Comparison of ENCODE assay signal across 18 mouse cellular contexts in the genomic region with DNA sequence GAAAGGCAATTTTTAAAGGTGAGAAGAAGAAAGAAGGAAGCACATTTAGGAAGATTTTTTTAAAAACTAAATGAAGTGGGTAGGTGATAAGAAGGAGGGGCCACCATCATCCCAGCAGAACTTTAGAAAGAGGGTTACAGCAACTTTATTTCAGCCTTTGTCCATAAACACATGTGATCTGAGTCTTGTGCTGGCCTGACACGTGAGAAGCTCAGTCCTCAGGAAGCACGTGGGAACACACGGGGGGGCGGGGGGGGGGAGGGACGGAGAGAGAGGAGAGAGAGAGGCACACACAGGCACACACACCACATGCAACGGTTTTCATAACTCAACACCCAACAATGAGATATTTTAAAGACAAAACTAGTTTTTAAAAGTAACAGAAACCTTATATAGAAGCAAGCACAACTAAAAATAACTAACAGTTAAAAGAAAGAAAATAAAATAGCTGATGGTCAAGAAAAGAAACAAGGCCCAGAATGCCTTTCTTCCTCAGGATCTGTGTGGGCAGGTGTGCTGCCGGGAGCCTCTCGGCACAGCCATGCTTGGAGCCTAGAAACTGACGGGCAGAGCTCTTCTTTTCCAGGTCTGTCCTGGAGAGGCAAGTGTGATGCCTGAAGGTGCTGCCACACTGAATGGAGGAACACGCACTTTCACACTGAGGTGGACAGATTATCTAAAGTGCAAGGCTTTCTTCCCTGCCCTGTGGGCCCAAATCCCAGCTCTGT. TPM values are rescaled to one million over a fixed set of nuclear protein-coding genes. Genes with fewer than 3 reads are reported as not detected.
DNase-seq lines count a peak whose midpoint lies in the region; ATAC-seq and TF ChIP-seq lines count a peak whose summit lies in the region.
"Had no signal": no experiment of that assay in that cellular context is flagged by ENCODE, and none has a peak within 500 bp of the region (broad histone marks: within the 10 kb centered on the region; RNA-seq: fewer than 3 reads in every experiment).

No protein-coding gene starts in this region.

- H3K36me3 ChIP-seq in liver, embryonic 13.5 days, result no peaks in the 10 kb centered on the region
- H3K36me3 ChIP-seq in liver, embryonic 12.5 days, result no peaks in the 10 kb centered on the region
- H3K36me3 ChIP-seq in kidney, postnatal 0 days (ENCODE audit: insufficient read depth, low read length), result no peaks in the 10 kb centered on the region
- no peaks in the 10 kb centered on the region for H3K36me3 ChIP-seq in splenic B cell, adult 2 months (ENCODE audit: control insufficient read depth, insufficient read depth, low read length, poor library complexity, severe bottlenecking)

- peaks cover 3% of the 10 kb centered on the region; the same call in 1 of the 2 replicates for H3K9me3 ChIP-seq in liver, embryonic 13.5 days (replicated peaks)
- no peaks in the 10 kb centered on the region; the same call in 1 of the 2 replicates for H3K9me3 ChIP-seq in liver, embryonic 12.5 days (replicated peaks)
- no peaks in the 10 kb centered on the region for H3K9me3 ChIP-seq in kidney, postnatal 0 days (replicated peaks; ENCODE audit: low read length)

- no peak for ATAC-seq in liver, embryonic 13.5 days (ENCODE audit: low read depth)
- no peak for ATAC-seq in liver, embryonic 12.5 days
- ATAC-seq in kidney, postnatal 0 days (replicated peaks; ENCODE audit: low FRiP score, low read depth), result no peak
- ATAC-seq: hindbrain, postnatal 0 days had no signal

- no peak overlapping the region for H3K4me2 ChIP-seq in liver, embryonic 13.5 days
- H3K4me2 ChIP-seq in liver, embryonic 12.5 days, result no peak overlapping the region
- no peak overlapping the region for H3K4me2 ChIP-seq in kidney, postnatal 0 days (ENCODE audit: low read length)

- H3K4me1 ChIP-seq in liver, embryonic 13.5 days (replicated peaks), result peaks cover 42% of the 10 kb centered on the region
- peaks cover 38% of the 10 kb centered on the region for H3K4me1 ChIP-seq in liver, embryonic 12.5 days
- H3K4me1 ChIP-seq in kidney, postnatal 0 days (replicated peaks; ENCODE audit: insufficient read depth, low read length), result no peaks in the 10 kb centered on the region; the same call in 1 of the 2 replicates

- DNase-seq in heart, adult 11 months, result peak; percentile 93
- no peak for DNase-seq in heart, postnatal 25 days (ENCODE audit: low spot score)
- no peak for DNase-seq in liver, embryonic 13.5 days
- peak; percentile 51 for DNase-seq in kidney, postnatal 0 days (ENCODE audit: low spot score)
- DNase-seq in splenic B cell, adult 2 months (ENCODE audit: low read depth, low spot score), result peak; percentile 79
- no peak for DNase-seq in spleen, postnatal 10 days (ENCODE audit: low spot score in 2 of 2)
- no peak for DNase-seq in ovary, adult 18-20 months (ENCODE audit: low spot score)
- DNase-seq: cerebellum, postnatal 10 days; gastrocnemius, postnatal 36 days; midbrain, embryonic 14.5 days; spleen, adult 18-20 months; thymus, adult 18-20 months had no signal

- intact Hi-C loops in heart, postnatal 25 days (cut with DNase I), result no loop called here

- H3K27me3 ChIP-seq in liver, embryonic 13.5 days, result no peaks in the 10 kb centered on the region
- H3K27me3 ChIP-seq in liver, embryonic 12.5 days (replicated peaks), result 0 out of 2 replicates have a peak, but pooled peaks cover 2% of the 10 kb centered on the region
- no peaks in the 10 kb centered on the region for H3K27me3 ChIP-seq in kidney, postnatal 0 days (ENCODE audit: insufficient read depth, low read length)
- H3K27me3 ChIP-seq in splenic B cell, adult 2 months (ENCODE audit: control insufficient read depth, insufficient read depth, low read length, poor library complexity, severe bottlenecking), result no peaks in the 10 kb centered on the region

- 0 out of 2 replicates have a peak overlapping the region, but pooled peaks have one; percentile 53 for H3K27ac ChIP-seq in liver, embryonic 13.5 days
- no peak overlapping the region for H3K27ac ChIP-seq in liver, embryonic 12.5 days
- no peak overlapping the region for H3K27ac ChIP-seq in kidney, postnatal 0 days
- H3K27ac ChIP-seq: hindbrain, postnatal 0 days had no signal

- no peak overlapping the region for H3K9ac ChIP-seq in liver, embryonic 13.5 days
- no peak overlapping the region for H3K9ac ChIP-seq in liver, embryonic 12.5 days
- no peak overlapping the region for H3K9ac ChIP-seq in kidney, postnatal 0 days (ENCODE audit: low read depth, low read length)

- 41% methylated on average over 9 of the region's 10 CpGs for WGBS in liver, embryonic 13.5 days (ENCODE audit: insufficient replicate concordance)
- 38% methylated on average over 10 of the region's 10 CpGs for WGBS in liver, embryonic 12.5 days (ENCODE audit: insufficient replicate concordance)
- 31% methylated on average over 10 of the region's 10 CpGs for WGBS in kidney, postnatal 0 days

- no peak overlapping the region for H3K4me3 ChIP-seq in liver, embryonic 13.5 days (replicated peaks)
- H3K4me3 ChIP-seq in liver, embryonic 12.5 days, result no peak overlapping the region
- no peak overlapping the region for H3K4me3 ChIP-seq in kidney, postnatal 0 days (replicated peaks; ENCODE audit: low read depth, low read length)

- no peak for TF ChIP-seq CTCF in kidney, postnatal 0 days (IDR thresholded peaks at IDR 0.05; ENCODE audit: low read depth)

RNA-seq across cellular contexts. Expression of a gene that starts 43.1 kb away (rescaled TPM):
- total RNA-seq in heart, postnatal 25 days (2021), result not detected
- not detected in 2 replicates for polyA plus RNA-seq in liver, embryonic 13.5 days (2015; fragmentation: Nextera tagmentation; extraction: Ambion mirVana)
- not detected in 2 replicates for polyA plus RNA-seq in liver, embryonic 12.5 days (2016; fragmentation: Nextera tagmentation; extraction: Ambion mirVana)
- not detected in 2 replicates for polyA plus RNA-seq in kidney, postnatal 0 days (2015; fragmentation: Nextera tagmentation; extraction: Ambion mirVana)
- total RNA-seq: gastrocnemius, postnatal 36 days; hindbrain, postnatal 0 days; left cerebral cortex, postnatal 25 days had no signal
- polyA plus RNA-seq: heart, embryonic 16.5 days; hindbrain, postnatal 0 days; lung, embryonic 16.5 days; midbrain, embryonic 14.5 days; neural tube, embryonic 11.5 days had no signal

RNA-seq across cellular contexts. Expression of a gene that starts 50.6 kb away (rescaled TPM):
- 1 to 10 TPM; 1.0 to 1.6 TPM for total RNA-seq in heart, postnatal 25 days (2021)
- polyA plus RNA-seq in liver, embryonic 13.5 days (2015; fragmentation: Nextera tagmentation; extraction: Ambion mirVana), result 31.6 and 33.2 TPM in 2 replicates
- polyA plus RNA-seq in liver, embryonic 12.5 days (2016; fragmentation: Nextera tagmentation; extraction: Ambion mirVana), result 28.9 and 29.0 TPM in 2 replicates
- polyA plus RNA-seq in kidney, postnatal 0 days (2015; fragmentation: Nextera tagmentation; extraction: Ambion mirVana), result 0.09 and 0.18 TPM in 2 replicates

Comparison
In these comparisons a context has a peak if more than half of its experiments do, and no peak if none do; other contexts are left out.
1. DNase-seq: peak in heart, adult 11 months (single experiment), kidney, postnatal 0 days (single experiment) and splenic B cell, adult 2 months (single experiment); none in heart, postnatal 25 days (single experiment), liver, embryonic 13.5 days (single experiment), spleen, postnatal 10 days (0 of 2) and ovary, adult 18-20 months (single experiment).
2. RNA of a gene that starts 50.6 kb away (polyA plus RNA-seq): 31.6 to 33.2 TPM in liver, embryonic 13.5 days and 28.9 to 29.0 TPM in liver, embryonic 12.5 days; 0.09 to 0.18 TPM in kidney, postnatal 0 days; every median in the first group is over 10 times any median in the second.